Mouse (Mus musculus) brain, embryonic 14.5 days (tissue): ENCODE measurements around the gene Tfap2d.

Experiments
- CTCF ChIP-seq: fragments of 200-500 bp; IDR thresholded peaks from 2 replicates; pipeline ENCODE4 v1.5.1; 2012; ENCODE audit warnings: inconsistent platforms, mild to moderate bottlenecking, moderate library complexity, borderline replicate concordance; ENCODE audit not compliant: insufficient read depth, insufficient read length; ENCODE audit errors: extremely low read depth
- POLR2A ChIP-seq: fragments of 200-500 bp; IDR thresholded peaks from 2 replicates; pipeline ENCODE4 v1.6.1; 2012; ENCODE audit warnings: mild to moderate bottlenecking, inconsistent platforms, borderline replicate concordance; ENCODE audit not compliant: poor library complexity, insufficient read depth, insufficient read length, severe bottlenecking; ENCODE audit errors: extremely low read depth

DNA sequence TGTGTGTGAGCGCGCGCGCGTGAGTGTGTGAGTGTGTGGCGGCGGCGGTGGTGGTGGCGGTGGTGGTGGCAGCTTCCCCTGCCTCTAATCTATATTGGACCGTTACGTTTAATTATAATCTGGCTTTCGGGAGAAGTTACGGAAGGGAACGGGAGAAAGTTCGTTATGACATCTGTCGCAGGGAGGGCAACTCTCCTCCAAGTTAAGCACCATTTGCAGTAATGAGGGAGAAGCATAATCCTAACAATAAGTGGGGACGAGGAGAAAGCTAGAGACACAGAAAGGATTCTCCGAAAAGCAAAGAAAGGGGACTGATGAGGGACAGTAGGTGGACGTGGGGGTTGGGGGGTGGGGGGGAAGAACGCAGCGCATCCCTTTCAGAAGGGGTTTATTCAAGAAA, 494 bp downstream of the Tfap2d start:
- TF ChIP-seq POLR2A (no peak), CTCF (no peak)
